Mouse (Mus musculus) olfactory bulb, adult 2 months (tissue): ENCODE data around the gene Hkdc1. TPM values are rescaled to one million over a fixed set of nuclear protein-coding genes. Genes with fewer than 3 reads are reported as not detected.
A peak's percentile ranks its signal among the peaks of the same experiment; 100 is the strongest.
"Not testable (repeated sequence)": the region's sequence is repeated elsewhere in the genome, so short reads cannot be mapped to it uniquely, and the experiment has no call there.

Experiments
- H3K27ac ChIP-seq: fragments of 200-500 bp; 2 replicates; pipeline ENCODE4 v1.5.1; 2012; ENCODE audit warnings: low read depth, low read length; ENCODE audit not compliant: insufficient read depth
- H3K4me1 ChIP-seq: fragments of 200-500 bp; 2 replicates; pipeline ENCODE4 v1.6.1; 2012; ENCODE audit warnings: low read length; ENCODE audit not compliant: control insufficient read depth, insufficient read depth
- H3K4me3 ChIP-seq: fragments of 200-500 bp; 2 replicates; pipeline ENCODE4 v1.5.1; 2012; ENCODE audit warnings: mild to moderate bottlenecking, low read depth, low read length, moderate library complexity; ENCODE audit not compliant: insufficient read depth
- CTCF ChIP-seq: fragments of 200-500 bp; IDR thresholded peaks from 2 replicates; pipeline ENCODE4 v1.5.1; 2012; ENCODE audit warnings: low read depth, mild to moderate bottlenecking, low read length, moderate library complexity; ENCODE audit not compliant: insufficient read depth
- POLR2A ChIP-seq: fragments of 200-500 bp; IDR thresholded peaks from 2 replicates; pipeline ENCODE4 v1.6.1; 2012; ENCODE audit warnings: mild to moderate bottlenecking, low read depth, low read length, moderate library complexity; ENCODE audit not compliant: insufficient read depth
- WGBS: fragments of 180-500 bp; shearing (Covaris S2); methylation state at CpG from one replicate; pipeline ENCODE4 v1.1.7; 2018; 5-methylcytosine and 5-hydroxymethylcytosine counted together
- polyA plus RNA-seq: library from polyadenylated mRNA; stranded (reverse); fragments of >200 nt; gene quantifications from 2 replicates; pipeline ENCODE4 v1.2.4, GENCODE M21; 2012; ENCODE audit warnings: low replicate concordance; ENCODE audit not compliant: missing spikeins, insufficient read depth, insufficient read length

Gene Hkdc1
- not detected in 2 replicates for polyA plus RNA-seq

GRCm38 (mm10) chr10:62422255-62422654 is at the start of gene Hkdc1:
Hkdc1 (minus strand) TSS chr10:62422491.
- H3K27ac ChIP-seq: no peak within 1 kb of the TSS
- peaks cover 8% of the 10 kb centered on the region; the same call in 1 of the 2 replicates for H3K4me1 ChIP-seq
- TF ChIP-seq POLR2A: no peak
- TF ChIP-seq CTCF: no peak
- no peak within 1 kb of the TSS for H3K4me3 ChIP-seq
- WGBS: 46% methylated on average over 15 of the region's 15 CpGs

GRCm38 (mm10) chr10:62471105-62471504 is 48.8 kb upstream of the Hkdc1 start:
- Histone ChIP-seq H3K27ac (no peak overlapping the region), H3K4me3 (no peak overlapping the region), H3K4me1 (no peaks in the 10 kb centered on the region)
- 55% methylated on average over 5 of the region's 5 CpGs for WGBS
- TF ChIP-seq CTCF (no peak), POLR2A (no peak)

- WGBS: 89% methylated on average over 4 of the region's 4 CpGs
- Histone ChIP-seq H3K4me3 (no peak overlapping the region), H3K4me1 (no peaks in the 10 kb centered on the region), H3K27ac (no peak overlapping the region)
- TF ChIP-seq POLR2A (no peak), CTCF (no peak)
These were observed 47.4 kb upstream of the Hkdc1 start for GRCm38 (mm10) chr10:62469736-62470135.

- Histone ChIP-seq H3K27ac (no peak overlapping the region), H3K4me1 (no peaks in the 10 kb centered on the region), H3K4me3 (no peak overlapping the region)
- TF ChIP-seq CTCF (no peak), POLR2A (no peak)
These were observed 39.0 kb upstream of the Hkdc1 start for GRCm38 (mm10) chr10:62461321-62461720.

GRCm38 (mm10) chr10:62452001-62452400 is 29.7 kb upstream of the Hkdc1 start:
- not testable (repeated sequence) for H3K4me3 ChIP-seq, H3K4me1 ChIP-seq, H3K27ac ChIP-seq
- 72% methylated on average over 11 of the region's 11 CpGs for WGBS

GRCm38 (mm10) chr10:62450280-62450640 is 28.0 kb upstream of the Hkdc1 start:
- TF ChIP-seq CTCF: no peak
- no peak; the same call in 1 of the 2 replicates for TF ChIP-seq POLR2A
- Histone ChIP-seq H3K27ac (peak overlapping the region; percentile 99), H3K4me3 (peak overlapping the region; percentile 87), H3K4me1 (peaks cover 8% of the 10 kb centered on the region; the same call in 1 of the 2 replicates)
- WGBS: 33% methylated on average over 18 of the region's 18 CpGs

- no peak for TF ChIP-seq CTCF
- no peak for TF ChIP-seq POLR2A
- under 1% methylated on average over 73 of the region's 73 CpGs for WGBS
- peak within 1 kb of the TSS; percentile 87 for H3K4me3 ChIP-seq
- peaks cover 8% of the 10 kb centered on the region; the same call in 1 of the 2 replicates for H3K4me1 ChIP-seq
- H3K27ac ChIP-seq: peak within 1 kb of the TSS; percentile 99
These were observed 27.3 kb upstream of the Hkdc1 start, which contains the start of the genes 4930507D05Rik and Supv3l1 for GRCm38 (mm10) chr10:62449364-62450279. 4930507D05Rik (plus strand) TSS chr10:62449489. Supv3l1 (minus strand) TSS chr10:62449738.

GRCm38 (mm10) chr10:62430427-62430826 is 8.1 kb upstream of the Hkdc1 start:
- no peak overlapping the region for H3K4me3 ChIP-seq
- WGBS: 94% methylated on average over 5 of the region's 5 CpGs
- no peak for TF ChIP-seq CTCF
- TF ChIP-seq POLR2A: no peak

GRCm38 (mm10) chr10:62425081-62425871 is 3.0 kb upstream of the Hkdc1 start:
- WGBS: 60% methylated on average over 9 of the region's 9 CpGs
- TF ChIP-seq POLR2A (no peak), CTCF (no peak)
- Histone ChIP-seq H3K4me1 (no peaks in the 10 kb centered on the region), H3K4me3 (no peak overlapping the region), H3K27ac (no peak overlapping the region)

More at GRCm38 (mm10) chr10:62430427-62430826, 8.1 kb upstream of the Hkdc1 start:
- Histone ChIP-seq H3K4me1 (no peaks in the 10 kb centered on the region), H3K27ac (no peak overlapping the region)
